Mouse (Mus musculus): ENCODE data around the gene Arid4b. TPM values are rescaled to one million over a fixed set of nuclear protein-coding genes. Genes with fewer than 3 reads are reported as not detected.

Gene Arid4b
- polyA plus RNA-seq, 1 experiment: 3.2 TPM

- peak overlapping the region; percentile 84 for H3K4me3 ChIP-seq (ENCODE audit: insufficient read depth, poor library complexity, severe bottlenecking)
- H3K79me2 ChIP-seq (ENCODE audit: control insufficient read depth, insufficient read depth): peaks cover 81% of the 10 kb centered on the region
- no peak for TF ChIP-seq CEBPB (IDR thresholded peaks at IDR 0.05; ENCODE audit: low read depth)
- TF ChIP-seq MYOG (IDR thresholded peaks at IDR 0.05; ENCODE audit: control insufficient read depth, extremely low read depth, insufficient read length): no peak
- no peak for TF ChIP-seq USF1 (IDR thresholded peaks at IDR 0.05; ENCODE audit: low read depth)
- no peak for TF ChIP-seq MYOD1 (IDR thresholded peaks at IDR 0.05; ENCODE audit: control insufficient read depth, insufficient read length, low read depth)
- no peak for TF ChIP-seq CTCF (IDR thresholded peaks at IDR 0.05; ENCODE audit: control insufficient read depth, insufficient read depth, insufficient read length)
These were observed 621 bp upstream of the Arid4b start for GRCm38 (mm10) chr13:14062209-14063012.

GRCm38 (mm10) chr13:14063942-14064271, 875 bp downstream of the Arid4b start:
- Histone ChIP-seq H3K27me3 (ENCODE audit: control insufficient read depth, insufficient read depth, insufficient read length) (no peaks in the 10 kb centered on the region), H3K36me3 (ENCODE audit: control insufficient read depth, insufficient read depth) (peaks cover 16% of the 10 kb centered on the region), H3K79me2 (ENCODE audit: control insufficient read depth, insufficient read depth) (peaks cover 92% of the 10 kb centered on the region), H3K4me3 (ENCODE audit: insufficient read depth, poor library complexity, severe bottlenecking) (peak overlapping the region; percentile 84), H3ac (ENCODE audit: control insufficient read depth, insufficient read length, low read depth) (peak overlapping the region; percentile 96), H3K79me3 (ENCODE audit: low read depth) (peaks cover 70% of the 10 kb centered on the region)
- TF ChIP-seq CTCF (IDR thresholded peaks at IDR 0.05; ENCODE audit: control insufficient read depth, insufficient read depth, insufficient read length) (no peak), USF1 (IDR thresholded peaks at IDR 0.05; ENCODE audit: low read depth) (no peak), MYOD1 (IDR thresholded peaks at IDR 0.05; ENCODE audit: control insufficient read depth, insufficient read length, low read depth) (no peak), CEBPB (IDR thresholded peaks at IDR 0.05; ENCODE audit: low read depth) (no peak), MYOG (IDR thresholded peaks at IDR 0.05; ENCODE audit: control insufficient read depth, extremely low read depth, insufficient read length) (no peak), MAX (IDR thresholded peaks at IDR 0.05) (no peak), FOSL1 (IDR thresholded peaks at IDR 0.05; ENCODE audit: insufficient read depth, low read length, poor library complexity, severe bottlenecking) (no peak)

More at GRCm38 (mm10) chr13:14062209-14063012, 621 bp upstream of the Arid4b start:
- Histone ChIP-seq H3K27me3 (ENCODE audit: control insufficient read depth, insufficient read depth, insufficient read length) (no peaks in the 10 kb centered on the region), H3K36me3 (ENCODE audit: control insufficient read depth, insufficient read depth) (peaks cover 17% of the 10 kb centered on the region), H3K79me3 (ENCODE audit: low read depth) (peaks cover 56% of the 10 kb centered on the region), H3ac (ENCODE audit: control insufficient read depth, insufficient read length, low read depth) (peak overlapping the region; percentile 83)

- Histone ChIP-seq H3K27me3 (ENCODE audit: control insufficient read depth, insufficient read depth, insufficient read length) (no peaks in the 10 kb centered on the region), H3K36me3 (ENCODE audit: control insufficient read depth, insufficient read depth) (peaks cover 16% of the 10 kb centered on the region), H3K79me3 (ENCODE audit: low read depth) (peaks cover 76% of the 10 kb centered on the region), H3ac (ENCODE audit: control insufficient read depth, insufficient read length, low read depth) (peak overlapping the region; percentile 96), H3K79me2 (ENCODE audit: control insufficient read depth, insufficient read depth) (peaks cover 92% of the 10 kb centered on the region), H3K4me3 (ENCODE audit: insufficient read depth, poor library complexity, severe bottlenecking) (peak overlapping the region; percentile 84)
- TF ChIP-seq MAX (IDR thresholded peaks at IDR 0.05) (no peak), USF1 (IDR thresholded peaks at IDR 0.05; ENCODE audit: low read depth) (no peak), CTCF (IDR thresholded peaks at IDR 0.05; ENCODE audit: control insufficient read depth, insufficient read depth, insufficient read length) (no peak), MYOG (IDR thresholded peaks at IDR 0.05; ENCODE audit: control insufficient read depth, extremely low read depth, insufficient read length) (no peak), FOSL1 (IDR thresholded peaks at IDR 0.05; ENCODE audit: insufficient read depth, low read length, poor library complexity, severe bottlenecking) (no peak), MYOD1 (IDR thresholded peaks at IDR 0.05; ENCODE audit: control insufficient read depth, insufficient read length, low read depth) (no peak), CEBPB (IDR thresholded peaks at IDR 0.05; ENCODE audit: low read depth) (no peak)
These were observed 1.5 kb downstream of the Arid4b start for GRCm38 (mm10) chr13:14064341-14065027.

GRCm38 (mm10) chr13:14065028-14065380, 2.0 kb downstream of the Arid4b start:
- TF ChIP-seq FOSL1 (IDR thresholded peaks at IDR 0.05; ENCODE audit: insufficient read depth, low read length, poor library complexity, severe bottlenecking) (no peak), MYOD1 (IDR thresholded peaks at IDR 0.05; ENCODE audit: control insufficient read depth, insufficient read length, low read depth) (no peak), CEBPB (IDR thresholded peaks at IDR 0.05; ENCODE audit: low read depth) (no peak), MAX (IDR thresholded peaks at IDR 0.05) (no peak), MYOG (IDR thresholded peaks at IDR 0.05; ENCODE audit: control insufficient read depth, extremely low read depth, insufficient read length) (no peak), USF1 (IDR thresholded peaks at IDR 0.05; ENCODE audit: low read depth) (no peak), CTCF (IDR thresholded peaks at IDR 0.05; ENCODE audit: control insufficient read depth, insufficient read depth, insufficient read length) (no peak)
- Histone ChIP-seq H3K79me2 (ENCODE audit: control insufficient read depth, insufficient read depth) (peaks cover 92% of the 10 kb centered on the region), H3K36me3 (ENCODE audit: control insufficient read depth, insufficient read depth) (peaks cover 16% of the 10 kb centered on the region), H3ac (ENCODE audit: control insufficient read depth, insufficient read length, low read depth) (peak overlapping the region; percentile 96), H3K27me3 (ENCODE audit: control insufficient read depth, insufficient read depth, insufficient read length) (no peaks in the 10 kb centered on the region), H3K79me3 (ENCODE audit: low read depth) (peaks cover 75% of the 10 kb centered on the region), H3K4me3 (ENCODE audit: insufficient read depth, poor library complexity, severe bottlenecking) (peak overlapping the region; percentile 84)

- Histone ChIP-seq H3K79me2 (ENCODE audit: control insufficient read depth, insufficient read depth) (peaks cover 92% of the 10 kb centered on the region), H3K36me3 (ENCODE audit: control insufficient read depth, insufficient read depth) (peaks cover 16% of the 10 kb centered on the region), H3K79me3 (ENCODE audit: low read depth) (peaks cover 75% of the 10 kb centered on the region), H3K4me3 (ENCODE audit: insufficient read depth, poor library complexity, severe bottlenecking) (no peak overlapping the region), H3ac (ENCODE audit: control insufficient read depth, insufficient read length, low read depth) (no peak overlapping the region), H3K27me3 (ENCODE audit: control insufficient read depth, insufficient read depth, insufficient read length) (no peaks in the 10 kb centered on the region)
- TF ChIP-seq CTCF (IDR thresholded peaks at IDR 0.05; ENCODE audit: control insufficient read depth, insufficient read depth, insufficient read length) (no peak), MYOG (IDR thresholded peaks at IDR 0.05; ENCODE audit: control insufficient read depth, extremely low read depth, insufficient read length) (no peak), CEBPB (IDR thresholded peaks at IDR 0.05; ENCODE audit: low read depth) (no peak), FOSL1 (IDR thresholded peaks at IDR 0.05; ENCODE audit: insufficient read depth, low read length, poor library complexity, severe bottlenecking) (no peak), USF1 (IDR thresholded peaks at IDR 0.05; ENCODE audit: low read depth) (no peak), MYOD1 (IDR thresholded peaks at IDR 0.05; ENCODE audit: control insufficient read depth, insufficient read length, low read depth) (no peak), MAX (IDR thresholded peaks at IDR 0.05) (no peak)
These were observed 2.7 kb downstream of the Arid4b start for GRCm38 (mm10) chr13:14065701-14066100.
